Mouse (Mus musculus) heart, adult 2 months (tissue): Measurements from ENCODE around the gene Pemt. TPM values are rescaled to one million over a fixed set of nuclear protein-coding genes. Genes with fewer than 3 reads are reported as not detected.

Experiments used
- DNase-seq, 2 experiments: peaks; one replicate each; pipeline ENCODE4 v3.0.0; 2021
- H3K27ac ChIP-seq: fragments of 200-600 bp; 2 replicates; pipeline ENCODE4 v1.8.1; 2022
- H3K27me3 ChIP-seq: fragments of 200-500 bp; 2 replicates; pipeline ENCODE4 v1.6.1; 2012; ENCODE audit warnings: mild to moderate bottlenecking, low read length, inconsistent platforms, mixed read lengths; ENCODE audit not compliant: control insufficient read depth, insufficient read depth
- H3K36me3 ChIP-seq: fragments of 200-500 bp; 2 replicates; pipeline ENCODE4 v1.6.1; 2012; ENCODE audit warnings: low read length, inconsistent platforms; ENCODE audit not compliant: control insufficient read depth, insufficient read depth
- H3K4me1 ChIP-seq: fragments of 200-500 bp; 2 replicates; pipeline ENCODE4 v1.6.1; 2011; ENCODE audit warnings: low read length; ENCODE audit not compliant: control insufficient read depth, insufficient read depth
- H3K4me3 ChIP-seq: fragments of 200-600 bp; 2 replicates; pipeline ENCODE4 v1.8.1; 2022
- H3K79me2 ChIP-seq: fragments of 200-500 bp; replicated peaks from 2 replicates; pipeline ENCODE4 v1.6.1; 2012; ENCODE audit warnings: mild to moderate bottlenecking, inconsistent platforms, low read length, moderate library complexity, mixed read lengths; ENCODE audit not compliant: control insufficient read depth, insufficient read depth
- H3K9ac ChIP-seq: fragments of 200-500 bp; 2 replicates; pipeline ENCODE4 v1.6.1; 2012; ENCODE audit warnings: low read depth, mild to moderate bottlenecking, control low read depth, inconsistent platforms, low read length, mixed read lengths
- CTCF ChIP-seq: fragments of 200-600 bp; IDR thresholded peaks from 2 replicates; pipeline ENCODE4 v1.8.1; 2022; ENCODE audit warnings: antibody characterized with exemption, mild to moderate bottlenecking, moderate library complexity
- EP300 ChIP-seq: fragments of 200-500 bp; IDR thresholded peaks from 2 replicates; pipeline ENCODE4 v1.6.1; 2011; ENCODE audit warnings: low read depth, low read length, control low read depth; ENCODE audit not compliant: insufficient read depth
- POLR2A ChIP-seq: fragments of 200-500 bp; IDR thresholded peaks from 2 replicates; pipeline ENCODE4 v1.6.1; 2011; ENCODE audit warnings: mild to moderate bottlenecking, low read depth, low read length, control low read depth; ENCODE audit not compliant: insufficient read depth
- WGBS: fragments of 180-500 bp; shearing (Covaris S2); methylation state at CpG from one replicate; pipeline ENCODE4 v1.1.7; 2018; 5-methylcytosine and 5-hydroxymethylcytosine counted together
- intact Hi-C: fragments of 180-260 bp; cut with DNase I; formaldehyde crosslinking; loops from one replicate; pipeline ENCODE4 v1.15.1; 2025
- polyA plus RNA-seq: library from polyadenylated mRNA; depleted of rRNA; stranded (reverse); fragments of >200 nt; gene quantifications from 2 replicates; pipeline ENCODE4 v1.2.3, GENCODE M21; 2012
- total RNA-seq, 2 experiments: library from RNA; stranded (reverse); gene quantifications; 2 replicates each; pipeline ENCODE4 v1.2.3; 2021

Gene Pemt
- total and polyA plus RNA-seq, 3 experiments: 1.9 to 5.9 (median 3.2) TPM

DNA sequence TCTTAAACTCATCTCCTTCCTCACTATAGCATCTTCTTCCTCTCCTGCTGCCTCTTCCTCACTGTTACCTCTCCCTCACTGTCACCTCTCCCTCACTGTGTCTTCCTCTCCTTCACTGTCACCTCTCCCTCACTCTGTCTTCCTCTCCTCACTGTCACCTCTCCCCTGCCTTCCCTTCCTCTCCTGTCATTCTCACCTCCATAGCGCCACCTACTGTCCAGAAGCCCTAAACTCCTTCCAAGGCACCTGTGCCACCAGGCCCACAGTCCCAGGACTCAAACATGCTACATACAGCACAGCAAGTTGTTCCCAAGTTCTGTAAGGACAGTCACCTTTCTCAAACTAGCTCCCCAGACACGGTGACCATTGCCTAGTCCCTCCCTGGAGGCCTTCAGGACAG, 19.0 kb downstream of the Pemt start:
- H3K9ac ChIP-seq: no peak overlapping the region
- TF ChIP-seq EP300 (peak; percentile 62; the same call in 1 of the 2 replicates), CTCF (peak; percentile 80), POLR2A (no peak)
- H3K4me3 ChIP-seq: no peak overlapping the region
- no peaks in the 10 kb centered on the region for H3K27me3 ChIP-seq
- no peaks in the 10 kb centered on the region for H3K4me1 ChIP-seq
- H3K27ac ChIP-seq: no peak overlapping the region
- 8% methylated on average over 2 of the region's 2 CpGs for WGBS
- intact Hi-C loops: loop anchor here (1.0 to 2.0 kb wide), 3 partner anchors 50 to 147 kb away; no protein-coding TSS in a partner anchor
- H3K79me2 ChIP-seq: no peaks in the 10 kb centered on the region
- no peaks in the 10 kb centered on the region for H3K36me3 ChIP-seq
- peak; percentile 65 to 78 for DNase-seq

- Histone ChIP-seq H3K4me1 (no peaks in the 10 kb centered on the region), H3K27me3 (no peaks in the 10 kb centered on the region), H3K36me3 (no peaks in the 10 kb centered on the region), H3K79me2 (no peaks in the 10 kb centered on the region), H3K27ac (no peak overlapping the region), H3K9ac (no peak overlapping the region), H3K4me3 (no peak overlapping the region)
- TF ChIP-seq EP300 (no peak), POLR2A (no peak)
- intact Hi-C loops: loop anchor here (2.0 kb wide), 1 partner anchor 51 kb away; no protein-coding TSS in a partner anchor
- DNase-seq: no peak
- WGBS: 83% methylated on average over 5 of the region's 5 CpGs
Observed at GRCm38 (mm10) chr11:60026166-60026565, 20.1 kb downstream of the Pemt start.

DNA sequence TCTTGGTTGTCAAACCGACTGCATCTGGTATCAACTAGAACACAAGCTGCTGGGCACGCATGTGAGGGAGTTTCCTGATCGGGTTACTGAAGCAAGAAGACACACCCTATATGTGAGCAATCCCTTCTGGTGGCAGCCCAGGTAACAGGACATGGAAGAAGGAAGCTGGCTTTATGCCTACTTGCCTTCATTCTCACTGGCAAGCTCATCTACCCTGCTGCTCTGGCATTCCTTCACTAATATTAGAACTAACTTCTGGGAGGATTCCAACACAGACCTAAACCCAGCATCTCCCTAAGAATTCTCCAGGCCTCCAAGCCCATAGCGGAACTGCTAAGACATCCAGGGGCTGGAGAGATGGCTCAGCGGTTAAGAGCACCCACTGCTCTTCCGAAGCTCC, 25.1 kb downstream of the Pemt start:
- no peaks in the 10 kb centered on the region for H3K79me2 ChIP-seq
- no peak for DNase-seq
- no peaks in the 10 kb centered on the region for H3K36me3 ChIP-seq
- no peak overlapping the region for H3K27ac ChIP-seq
- H3K4me1 ChIP-seq: peaks cover 1% of the 10 kb centered on the region
- TF ChIP-seq POLR2A: no peak
- TF ChIP-seq EP300: no peak
- TF ChIP-seq CTCF: no peak
- no peak overlapping the region for H3K9ac ChIP-seq
- no peak overlapping the region for H3K4me3 ChIP-seq
- intact Hi-C loops: no loop called here
- 85% methylated on average over 6 of the region's 6 CpGs for WGBS
- H3K27me3 ChIP-seq: no peaks in the 10 kb centered on the region

GRCm38 (mm10) chr11:60016726-60017125, 29.6 kb downstream of the Pemt start:
- peaks cover 1% of the 10 kb centered on the region for H3K4me1 ChIP-seq
- no peak for DNase-seq
- WGBS: 35% methylated on average over 4 of the region's 4 CpGs
- H3K36me3 ChIP-seq: no peaks in the 10 kb centered on the region
- H3K4me3 ChIP-seq: no peak overlapping the region
- no peak overlapping the region for H3K27ac ChIP-seq
- TF ChIP-seq EP300: no peak
- peak; percentile 30 for TF ChIP-seq CTCF
- no peaks in the 10 kb centered on the region for H3K79me2 ChIP-seq
- no peak overlapping the region for H3K9ac ChIP-seq
- intact Hi-C loops: no loop called here
- no peaks in the 10 kb centered on the region for H3K27me3 ChIP-seq

GRCm38 (mm10) chr11:60011516-60011915, 34.8 kb downstream of the Pemt start:
- H3K9ac ChIP-seq: no peak overlapping the region
- 69% methylated on average over 3 of the region's 3 CpGs for WGBS

GRCm38 (mm10) chr11:60009451-60009850, 36.8 kb downstream of the Pemt start:
- WGBS: 84% methylated on average over 3 of the region's 3 CpGs
- intact Hi-C loops: no loop called here
- DNase-seq: no peak

More at GRCm38 (mm10) chr11:60011516-60011915, 34.8 kb downstream of the Pemt start:
- Histone ChIP-seq H3K79me2 (no peaks in the 10 kb centered on the region), H3K4me1 (peaks cover under 1% of the 10 kb centered on the region), H3K36me3 (no peaks in the 10 kb centered on the region), H3K4me3 (no peak overlapping the region), H3K27ac (no peak overlapping the region), H3K27me3 (no peaks in the 10 kb centered on the region)
- no peak for DNase-seq
- TF ChIP-seq POLR2A: no peak
- TF ChIP-seq CTCF: no peak
- TF ChIP-seq EP300: no peak
- intact Hi-C loops: no loop called here

More at GRCm38 (mm10) chr11:60009451-60009850, 36.8 kb downstream of the Pemt start:
- TF ChIP-seq POLR2A: no peak
- no peak for TF ChIP-seq CTCF
- TF ChIP-seq EP300: no peak
- Histone ChIP-seq H3K4me3 (no peak overlapping the region), H3K27ac (no peak overlapping the region), H3K27me3 (no peaks in the 10 kb centered on the region), H3K9ac (no peak overlapping the region), H3K4me1 (no peaks in the 10 kb centered on the region), H3K36me3 (no peaks in the 10 kb centered on the region), H3K79me2 (no peaks in the 10 kb centered on the region)
